Mouse (Mus musculus): ENCODE data around the gene Ifitm2.

Gene Ifitm2

GRCm38 (mm10) chr7:140967862-140968591, 12.2 kb upstream of the Ifitm2 start:
- no peak for DNase-seq

GRCm38 (mm10) chr7:140966921-140967320, 11.1 kb upstream of the Ifitm2 start, which contains the start of gene Ifitm1:
Ifitm1 (plus strand) TSS chr7:140967221.
- no peak for DNase-seq

- DNase-seq = no peak
These were observed 6.9 kb upstream of the Ifitm2 start for GRCm38 (mm10) chr7:140962733-140963132.

GRCm38 (mm10) chr7:140961416-140961815, 5.6 kb upstream of the Ifitm2 start:
- DNase-seq = no peak

- DNase-seq = no peak
These were observed 4.2 kb upstream of the Ifitm2 start for GRCm38 (mm10) chr7:140960026-140960425.

- DNase-seq = no peak
These were observed 3.6 kb upstream of the Ifitm2 start for GRCm38 (mm10) chr7:140959181-140959901.

- DNase-seq = no peak
These were observed 726 bp upstream of the Ifitm2 start for GRCm38 (mm10) chr7:140956556-140956869.

- no peak for DNase-seq
These were observed 445 bp downstream of the Ifitm2 start for GRCm38 (mm10) chr7:140955342-140955741.

- DNase-seq = no peak
These were observed 1.1 kb downstream of the Ifitm2 start for GRCm38 (mm10) chr7:140954733-140955071.

GRCm38 (mm10) chr7:140953800-140954732, 1.7 kb downstream of the Ifitm2 start:
- no peak for DNase-seq

GRCm38 (mm10) chr7:140953133-140953532, 2.7 kb downstream of the Ifitm2 start:
- no peak for DNase-seq

GRCm38 (mm10) chr7:140952441-140952840, 3.3 kb downstream of the Ifitm2 start:
- DNase-seq = no peak

- DNase-seq = no peak
These were observed 4.0 kb downstream of the Ifitm2 start for GRCm38 (mm10) chr7:140951765-140952164.

GRCm38 (mm10) chr7:140951051-140951450, 4.7 kb downstream of the Ifitm2 start:
- DNase-seq = no peak

GRCm38 (mm10) chr7:140949824-140950530, 5.8 kb downstream of the Ifitm2 start, which contains the start of gene Ifitm5:
Ifitm5 (minus strand) TSS chr7:140950291.
- DNase-seq = no peak

- no peak for DNase-seq
These were observed 6.5 kb downstream of the Ifitm2 start for GRCm38 (mm10) chr7:140949255-140949654.

- no peak for DNase-seq
These were observed 7.6 kb downstream of the Ifitm2 start for GRCm38 (mm10) chr7:140948161-140948560.

- DNase-seq = no peak
These were observed 8.8 kb downstream of the Ifitm2 start for GRCm38 (mm10) chr7:140946980-140947379.

GRCm38 (mm10) chr7:140946311-140946710, 9.5 kb downstream of the Ifitm2 start:
- DNase-seq = no peak

GRCm38 (mm10) chr7:140945247-140945646, 10.5 kb downstream of the Ifitm2 start:
- DNase-seq = no peak

GRCm38 (mm10) chr7:140944236-140944635, 11.6 kb downstream of the Ifitm2 start:
- no peak for DNase-seq

GRCm38 (mm10) chr7:140943356-140943755, 12.4 kb downstream of the Ifitm2 start:
- DNase-seq = no peak

- no peak for DNase-seq
These were observed 13.0 kb downstream of the Ifitm2 start for GRCm38 (mm10) chr7:140942811-140943210.
